Mouse (Mus musculus): Measurements from ENCODE around the gene Tasp1. TPM values are rescaled to one million over a fixed set of nuclear protein-coding genes. Genes with fewer than 3 reads are reported as not detected.
"Not testable (repeated sequence)": the region's sequence is repeated elsewhere in the genome, so short reads cannot be mapped to it uniquely, and the experiment has no call there.

Gene Tasp1
- 10 to 100 TPM in 1 of 2 experiments, 1 to 10 TPM in 1; 9.5 to 11.1 TPM for total RNA-seq (2021)
- long read RNA-seq, experiment 1, partial matches to known transcripts = 7 of 15 reads
- long read RNA-seq, experiment 1, other reads (novel, unspliced or antisense) = 4 of 15 reads
- long read RNA-seq, experiment 2, transcript Tasp1-201 (14 exons, 2,480 nt) = major isoform, 5 of 15 reads
- long read RNA-seq, experiment 2, partial matches to known transcripts = 5 of 15 reads
- long read RNA-seq, experiment 2, other reads (novel, unspliced or antisense) = 4 of 15 reads

DNA sequence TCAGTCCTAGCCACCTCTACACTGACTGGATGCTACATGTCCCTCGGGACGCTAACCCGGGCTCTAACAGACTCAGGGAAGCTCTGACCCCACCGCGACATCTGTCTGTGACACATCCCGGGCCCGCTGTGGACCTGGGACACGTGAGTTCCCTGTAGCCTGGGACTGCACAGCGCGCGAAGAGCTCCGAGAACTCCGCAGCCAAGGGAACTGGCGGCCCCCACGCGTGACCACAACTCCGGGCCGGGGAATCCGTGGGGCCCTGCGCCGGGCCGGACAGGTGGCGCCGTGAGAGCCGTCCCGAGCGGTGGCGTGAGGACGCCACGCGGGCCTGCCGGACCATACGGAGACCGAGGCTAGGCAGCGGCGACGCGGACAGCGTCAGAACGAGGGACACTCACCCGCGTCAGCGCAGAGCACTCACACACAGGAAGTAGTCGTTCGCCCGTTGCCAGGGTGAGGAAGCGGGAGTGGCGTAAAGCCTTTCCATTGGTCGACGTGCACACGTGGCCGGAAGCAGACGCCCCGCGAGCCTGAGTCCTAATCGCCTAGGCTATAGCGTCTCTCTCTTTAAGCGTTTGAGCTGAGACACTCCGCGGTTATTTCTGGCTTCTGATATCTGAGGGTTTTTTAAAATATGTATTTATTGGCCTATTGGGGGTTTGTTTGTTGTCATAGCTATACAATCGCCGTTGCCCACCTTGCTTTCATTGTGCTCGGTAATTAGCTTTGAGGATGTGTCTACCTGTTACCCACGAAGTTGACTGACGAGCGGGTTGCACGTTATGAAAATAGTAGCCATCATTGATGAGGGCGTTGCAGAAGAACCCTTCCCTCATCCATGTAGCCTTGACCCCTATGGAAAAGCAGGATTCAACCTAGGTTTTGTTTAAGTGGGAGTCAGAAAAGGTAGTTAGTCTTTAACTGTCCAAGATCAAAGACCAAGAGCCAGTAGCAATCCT, at the start of gene Tasp1:
Gene Tasp1, minus strand, starts transcription at position 453 of the 962 bp plus-strand sequence.
- peak; percentile 95 for DNase-seq

DNA sequence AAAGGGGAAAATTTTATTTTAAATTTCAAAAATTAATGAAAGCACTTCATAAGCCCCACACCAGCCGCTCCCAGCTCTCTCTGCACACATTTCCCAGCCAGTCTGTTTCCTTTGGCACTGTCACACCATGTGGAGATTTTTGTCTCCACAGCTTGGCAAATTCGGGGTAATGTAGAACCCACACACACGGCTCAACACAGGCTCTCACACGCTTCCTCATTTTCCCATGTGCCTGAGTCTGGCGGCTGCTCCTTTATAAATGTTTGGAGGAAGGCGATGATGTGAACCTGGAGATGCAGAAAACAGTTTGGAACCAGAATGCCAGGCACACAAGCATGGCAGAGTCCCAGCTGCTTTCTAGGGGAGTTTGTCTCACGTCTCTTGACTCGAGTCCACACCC, 47.2 kb upstream of the Tasp1 start:
- DNase-seq = no peak

DNA sequence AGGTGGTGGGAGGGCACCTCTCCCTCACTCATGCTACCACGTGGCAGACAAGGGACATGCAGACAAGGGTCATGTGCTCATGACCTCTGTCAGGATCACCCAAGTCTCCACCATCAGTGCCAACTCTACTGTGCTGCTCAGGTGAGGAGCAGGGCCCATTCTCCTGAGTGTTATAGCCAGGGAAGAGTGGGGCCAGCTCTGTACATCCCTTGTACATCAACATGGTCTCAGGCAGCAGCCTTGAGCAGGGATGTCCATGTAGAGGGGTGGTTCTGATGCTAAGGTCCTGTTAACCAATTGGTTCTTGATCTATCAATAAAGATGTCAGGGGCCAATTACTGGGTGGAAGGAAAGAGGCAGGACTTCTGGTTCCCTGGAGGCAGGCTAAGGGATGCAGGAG, 42.3 kb upstream of the Tasp1 start:
- no peak for DNase-seq

DNA sequence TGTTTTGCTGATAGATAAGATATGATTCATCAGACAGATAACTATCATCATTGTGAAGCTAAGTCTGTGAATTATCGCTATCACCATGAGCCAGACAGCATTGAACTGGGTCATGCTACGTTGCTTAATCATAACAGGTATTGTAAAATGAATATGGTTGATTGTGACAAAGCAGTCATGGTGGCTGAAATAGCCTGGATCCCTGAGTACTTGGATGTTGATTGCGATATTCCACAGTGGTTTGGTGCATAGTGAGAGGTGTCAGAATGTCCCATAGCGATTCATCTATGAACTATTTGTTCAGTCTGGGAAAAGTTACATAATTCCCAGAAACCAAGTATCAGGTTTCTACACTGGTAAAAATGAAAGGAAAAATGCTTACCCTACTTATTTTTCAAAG, 41.0 kb upstream of the Tasp1 start:
- DNase-seq = no peak

DNA sequence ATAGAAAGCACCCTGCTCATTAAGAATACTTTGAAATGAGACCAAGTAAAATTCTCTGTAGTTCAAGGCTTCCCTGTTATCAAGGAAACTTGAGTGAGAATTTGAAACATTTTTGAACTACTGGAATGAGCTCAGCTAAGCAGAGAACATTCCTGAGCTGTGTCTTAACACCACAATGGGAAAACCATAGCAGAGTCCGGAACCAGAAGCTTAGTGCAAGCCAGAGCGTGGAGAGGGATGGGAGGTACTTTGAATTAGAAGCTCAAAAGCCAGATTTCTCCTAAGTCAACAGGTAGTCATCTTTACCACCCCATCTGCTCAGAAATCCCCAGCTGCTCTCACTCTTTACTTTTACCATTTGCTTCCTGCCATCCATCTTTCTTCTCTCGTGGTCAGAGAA, 38.3 kb upstream of the Tasp1 start:
- DNase-seq = no peak

DNA sequence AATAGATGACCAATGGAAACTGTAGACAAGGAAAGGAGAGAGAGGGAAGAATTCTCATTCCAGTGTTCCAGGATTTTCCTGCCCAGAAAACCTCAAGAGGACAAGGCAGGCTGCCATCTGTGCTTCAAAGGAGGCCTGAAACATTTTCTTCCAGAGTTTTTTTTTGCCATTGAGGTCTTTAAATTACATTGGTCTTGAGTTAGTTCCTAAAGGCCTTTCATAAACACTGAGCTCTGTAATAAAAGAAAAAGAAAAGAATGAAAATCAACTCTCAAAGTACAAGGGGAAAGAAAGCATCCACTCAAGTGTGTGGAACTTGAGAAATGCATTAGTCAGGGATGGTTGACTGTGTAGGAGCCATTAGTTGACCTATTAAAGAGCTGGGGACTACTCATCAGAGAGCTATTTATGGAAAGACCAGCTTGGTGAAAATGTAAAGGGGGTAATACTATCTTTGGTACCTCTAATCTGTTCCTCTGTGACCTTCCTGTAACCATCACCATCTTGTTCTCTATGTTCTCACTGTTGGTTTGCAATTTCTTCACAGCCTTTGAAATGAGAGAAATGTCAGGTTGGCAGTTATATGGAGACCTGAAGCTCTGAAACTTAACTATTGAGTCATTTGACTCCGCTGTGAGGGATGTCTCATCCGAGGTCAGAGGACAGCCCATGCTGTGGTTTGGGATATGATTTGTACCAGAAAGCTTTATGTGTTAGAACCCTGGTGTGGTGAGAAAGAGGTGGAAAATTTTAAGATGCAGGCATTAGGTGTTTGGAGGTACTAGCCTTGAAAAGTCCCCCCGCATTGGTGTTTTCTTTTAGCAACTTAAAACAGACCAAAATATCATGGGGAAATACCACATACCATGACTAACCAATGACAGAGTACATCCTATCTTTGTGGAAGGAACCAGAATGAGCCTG, 34.2 kb upstream of the Tasp1 start:
- DNase-seq = no peak

DNA sequence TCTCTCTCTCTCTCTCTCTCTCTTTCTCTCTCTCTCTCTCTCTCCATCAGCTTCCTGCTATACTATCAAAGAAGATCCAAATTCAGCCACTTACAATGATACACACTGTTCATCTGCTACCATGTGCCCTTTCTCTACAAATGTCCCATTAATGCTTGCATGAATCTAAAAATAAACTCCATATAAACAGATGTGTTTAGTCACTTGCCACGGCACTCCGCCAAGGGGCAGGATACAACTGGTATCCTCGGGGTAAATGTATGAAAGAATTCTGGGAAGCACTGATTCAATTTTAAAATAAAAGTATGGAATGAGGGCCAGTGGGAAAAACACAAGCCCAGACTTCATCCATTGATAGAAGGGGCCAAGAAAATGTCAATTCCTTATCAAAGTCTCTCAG, 33.4 kb upstream of the Tasp1 start:
- no peak for DNase-seq

DNA sequence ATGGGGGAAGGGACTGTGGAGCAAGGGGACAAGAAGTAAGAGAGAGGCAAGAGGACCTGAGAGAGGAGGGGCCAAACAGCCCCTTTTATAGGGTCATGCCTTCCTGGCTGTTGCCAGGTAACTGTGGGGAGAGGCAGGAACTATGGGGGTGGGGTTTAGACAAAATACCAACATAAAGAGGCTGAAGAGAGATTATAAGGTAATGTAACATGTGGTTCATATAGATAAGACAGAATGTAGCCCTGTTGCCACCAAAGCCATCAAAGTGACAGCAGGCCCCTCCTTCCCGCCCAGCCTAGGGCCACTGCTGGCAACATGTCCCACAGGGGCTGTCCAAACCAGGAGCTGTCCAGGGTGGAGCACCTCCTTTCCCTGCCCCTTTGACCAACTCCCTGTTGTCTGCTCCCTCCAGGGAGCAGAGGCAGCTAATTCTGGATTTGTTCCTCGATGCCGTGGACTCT, 30.6 kb upstream of the Tasp1 start:
- no peak for DNase-seq

DNA sequence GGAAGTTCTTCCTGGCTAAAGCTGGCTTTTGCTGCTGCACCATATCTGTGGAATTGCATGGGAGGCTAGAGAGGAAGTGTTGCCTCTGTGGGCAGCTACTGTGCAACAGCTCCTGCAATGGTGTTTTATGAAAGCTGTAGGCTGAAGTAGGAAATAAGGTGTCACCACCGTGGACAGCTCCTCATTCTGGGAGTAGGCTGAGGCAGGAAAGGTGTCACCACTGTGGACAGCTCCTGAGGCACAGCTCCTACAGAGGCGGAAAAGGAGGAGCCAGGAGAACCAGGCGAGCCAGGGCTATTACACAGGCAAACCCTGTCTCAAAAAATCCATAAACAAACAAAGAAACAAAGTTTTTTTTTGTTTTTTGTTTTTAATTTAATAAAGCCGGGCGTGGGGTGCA, 29.4 kb upstream of the Tasp1 start:
- no peak for DNase-seq

DNA sequence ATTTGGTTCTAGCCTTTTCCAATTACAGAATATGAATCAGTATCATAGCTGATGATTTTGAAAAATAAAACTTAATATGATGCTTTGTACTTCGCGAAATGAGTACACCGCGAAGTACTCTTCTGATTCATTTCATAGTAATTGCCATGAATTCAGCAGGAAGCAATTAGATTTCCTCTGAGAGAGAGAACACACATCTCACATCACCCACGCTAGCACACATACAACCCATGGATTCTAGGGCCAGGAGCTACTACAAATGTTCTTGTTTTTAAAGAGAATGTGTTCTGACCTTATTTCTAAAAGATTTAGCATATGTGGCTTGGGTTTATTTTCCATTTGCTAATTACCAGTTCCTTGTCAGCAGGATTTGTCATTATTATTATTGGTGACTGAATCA, 26.8 kb upstream of the Tasp1 start:
- no peak for DNase-seq

DNA sequence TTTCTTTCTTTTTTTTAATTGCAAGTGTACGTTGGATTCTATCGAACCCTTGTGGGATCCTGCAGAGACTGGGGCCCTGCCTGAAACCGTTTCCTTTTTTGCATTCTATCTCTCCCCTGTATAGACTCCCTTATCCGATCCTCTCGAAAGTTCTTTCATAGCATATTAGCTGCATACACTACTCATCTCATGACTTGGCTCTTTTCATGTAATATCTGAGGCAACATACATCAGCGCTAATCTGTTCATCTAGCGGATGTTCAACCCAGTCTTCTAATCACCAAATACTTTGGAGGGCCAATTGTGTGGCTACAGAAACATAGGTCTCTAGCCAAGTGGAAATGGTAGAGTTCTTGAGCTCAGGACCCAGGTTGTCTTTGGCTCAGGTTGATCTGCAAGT, 17.6 kb upstream of the Tasp1 start:
- no peak for DNase-seq

DNA sequence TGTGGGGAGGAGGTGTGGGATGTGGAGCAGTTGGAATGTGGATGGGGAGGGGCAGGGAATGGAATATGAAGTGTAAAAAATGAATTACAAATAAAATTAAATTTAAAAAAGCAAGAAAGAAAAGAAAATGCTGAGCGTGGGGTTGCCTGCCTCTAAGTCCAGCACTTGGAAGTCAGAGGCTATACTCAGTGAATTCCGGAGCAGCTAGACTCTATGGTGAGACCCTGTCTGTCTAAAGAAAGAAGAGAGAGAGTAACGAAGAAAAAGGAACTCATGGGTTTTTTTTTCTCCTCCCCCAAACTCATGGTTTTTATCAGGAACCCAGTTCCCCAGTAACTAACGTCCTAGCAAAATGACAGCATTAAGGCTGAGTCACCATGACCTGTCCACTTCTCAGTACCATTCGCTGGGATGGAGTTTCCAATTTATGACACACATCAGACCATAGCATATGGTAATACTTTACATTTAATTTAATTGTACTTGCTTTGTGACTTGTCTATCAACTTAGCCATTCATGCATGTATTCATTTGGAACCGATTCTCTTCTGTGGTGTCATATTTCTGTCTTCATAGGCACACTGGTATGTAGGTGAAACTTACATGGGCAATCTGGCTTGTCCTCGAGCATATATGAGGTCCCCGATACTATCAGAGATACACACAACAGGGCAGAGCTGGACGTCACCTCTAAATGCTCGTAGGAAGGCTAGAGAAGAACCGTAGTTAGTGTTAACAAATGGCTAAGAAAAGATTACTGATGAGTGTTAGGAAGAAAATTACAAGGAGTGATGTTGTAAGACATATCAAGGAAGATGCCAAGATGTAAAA, 14.4 kb upstream of the Tasp1 start:
- no peak for DNase-seq

DNA sequence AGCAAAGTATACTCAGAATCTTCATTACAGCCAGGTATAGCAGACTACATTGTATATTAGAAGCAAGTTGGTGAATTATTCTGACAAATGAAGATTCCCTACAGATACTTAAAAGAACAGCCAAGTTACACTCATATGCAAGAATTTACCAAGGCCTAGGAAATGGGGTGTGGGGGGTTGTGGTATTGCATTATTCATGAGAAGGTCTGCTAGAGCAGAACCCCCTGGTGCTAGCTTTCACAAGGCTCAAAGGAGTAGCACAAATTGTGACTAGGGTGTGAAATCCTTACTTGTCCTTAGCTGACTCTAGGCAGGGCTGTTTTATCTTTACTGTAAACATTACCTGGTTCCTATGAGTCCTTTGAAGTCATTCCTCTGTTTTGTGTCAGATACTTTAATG, 12.7 kb upstream of the Tasp1 start:
- not testable (repeated sequence) for DNase-seq

DNA sequence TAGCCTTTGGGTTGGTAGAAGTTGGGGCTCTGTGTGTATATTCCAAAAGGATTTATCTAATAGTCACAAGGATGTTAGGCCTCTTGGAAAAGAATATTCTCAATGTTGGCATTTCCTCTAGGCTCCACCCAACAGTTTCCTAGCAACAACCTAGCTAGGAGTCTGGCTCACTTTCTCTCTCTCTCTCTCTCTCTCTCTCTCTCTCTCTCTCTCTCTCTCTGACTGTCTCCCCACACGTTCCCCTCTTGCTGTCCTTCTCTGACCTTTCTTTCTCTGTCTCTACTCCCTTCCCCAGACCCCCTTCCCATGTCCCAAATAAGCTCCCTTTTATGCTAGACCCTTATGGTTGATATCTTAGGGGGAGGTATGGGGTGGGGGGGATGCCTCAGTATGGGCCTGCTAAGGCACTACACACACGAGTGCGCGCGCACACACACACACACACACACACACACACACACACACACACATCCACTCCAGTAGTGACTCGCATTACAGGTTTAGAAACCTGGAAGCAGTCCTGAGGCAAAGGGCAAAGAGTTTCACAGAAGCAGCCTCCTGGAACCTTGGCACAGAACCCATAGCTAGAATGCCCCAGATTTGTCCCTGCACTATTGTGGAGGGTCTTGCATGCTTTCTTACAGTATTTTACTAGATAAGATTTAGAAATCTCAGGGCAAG, 12.1 kb upstream of the Tasp1 start:
- no peak for DNase-seq

DNA sequence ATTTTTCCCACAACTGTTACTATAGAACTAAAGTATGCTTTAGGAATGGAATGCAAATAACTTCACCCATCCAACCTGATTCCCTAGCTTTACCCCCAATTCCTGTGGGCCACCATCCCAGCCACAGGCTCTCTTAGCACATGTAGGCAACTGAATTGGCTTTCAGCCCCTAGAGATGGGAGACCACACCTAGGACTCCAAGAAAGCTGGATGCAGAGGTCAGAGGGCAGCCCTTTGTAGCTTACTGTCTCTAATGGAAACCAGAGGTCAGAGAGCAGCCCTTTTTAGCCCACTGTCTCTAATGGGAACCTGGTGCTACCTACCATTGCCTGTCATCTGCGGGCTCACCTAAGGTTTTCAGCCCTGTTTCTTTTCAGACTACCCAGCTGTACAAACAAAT, 10.9 kb upstream of the Tasp1 start:
- no peak for DNase-seq

DNA sequence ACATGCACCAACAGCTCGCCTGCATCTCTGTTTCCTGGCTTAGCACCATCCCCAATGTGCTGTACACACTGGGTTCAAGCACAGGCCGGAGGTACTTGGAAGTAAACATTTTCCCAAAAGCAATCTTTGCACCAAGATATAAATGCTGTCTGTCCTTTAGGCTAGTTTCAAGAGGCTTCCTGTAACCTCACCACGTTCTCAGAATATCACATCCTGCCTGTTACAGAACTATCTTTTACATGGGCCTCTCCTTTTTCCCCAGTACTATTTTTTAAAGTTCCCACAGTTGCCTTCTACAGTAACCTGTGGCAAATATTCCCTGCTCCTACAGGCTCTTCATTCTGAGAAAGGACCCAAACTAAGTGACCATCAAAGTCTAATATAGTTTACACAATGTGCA, 8.5 kb upstream of the Tasp1 start:
- DNase-seq = no peak

DNA sequence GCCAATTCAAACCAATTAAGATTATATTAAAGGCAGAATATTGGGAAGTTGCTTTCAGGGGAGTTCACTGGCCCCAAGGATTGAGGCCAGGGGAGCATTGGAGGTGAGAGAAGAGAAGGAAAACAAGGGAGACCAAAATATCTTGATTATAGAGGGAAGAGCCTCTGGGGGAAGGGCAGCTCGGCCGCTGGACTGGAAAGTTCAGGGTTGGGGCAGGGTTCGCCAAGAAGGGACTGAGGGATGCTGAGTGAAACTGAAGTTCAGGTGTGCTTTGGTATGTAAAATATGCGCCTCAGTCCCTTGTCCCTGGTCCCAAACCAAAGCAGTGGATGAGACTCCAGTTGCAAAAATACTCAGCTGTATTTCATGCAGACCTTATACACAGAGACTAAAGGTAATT, 911 bp upstream of the Tasp1 start:
- no peak for DNase-seq

DNA sequence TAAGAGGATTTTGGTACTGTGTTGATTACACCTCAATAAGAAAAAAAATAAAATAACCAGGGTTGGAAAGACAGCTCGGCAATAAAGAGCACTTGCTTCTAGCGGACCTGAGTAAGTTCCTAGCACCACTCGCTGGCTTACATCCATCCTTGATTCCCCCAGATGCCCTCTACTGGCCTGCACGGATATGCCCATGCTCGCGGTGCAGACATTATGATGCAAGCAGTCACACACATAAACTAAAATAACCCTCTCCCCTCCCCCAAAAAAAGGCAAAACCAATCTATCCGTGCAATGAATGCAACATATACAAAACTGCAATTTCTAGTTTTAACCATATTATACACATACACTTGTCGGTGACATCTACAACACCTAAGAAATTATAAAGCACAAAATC, 929 bp downstream of the Tasp1 start:
- DNase-seq = no peak

DNA sequence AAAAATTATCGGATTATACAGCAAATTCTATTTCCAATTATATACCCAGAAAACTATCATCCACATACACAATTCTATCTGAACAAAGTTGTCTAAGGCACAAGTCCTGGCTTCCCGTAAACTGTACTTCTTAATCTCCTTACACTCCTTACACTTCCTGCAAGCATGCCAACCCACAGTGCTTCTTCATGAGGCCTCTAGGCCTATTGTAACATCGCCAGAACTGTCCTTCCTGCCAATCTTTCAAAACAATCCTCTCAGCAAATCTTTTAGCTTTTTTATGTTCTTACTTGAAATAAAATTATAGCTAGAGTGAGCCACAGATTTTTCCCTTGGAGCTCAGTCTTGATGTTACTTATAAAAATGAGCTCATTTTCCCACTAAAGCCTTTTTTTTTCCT, 5.1 kb downstream of the Tasp1 start:
- no peak for DNase-seq

DNA sequence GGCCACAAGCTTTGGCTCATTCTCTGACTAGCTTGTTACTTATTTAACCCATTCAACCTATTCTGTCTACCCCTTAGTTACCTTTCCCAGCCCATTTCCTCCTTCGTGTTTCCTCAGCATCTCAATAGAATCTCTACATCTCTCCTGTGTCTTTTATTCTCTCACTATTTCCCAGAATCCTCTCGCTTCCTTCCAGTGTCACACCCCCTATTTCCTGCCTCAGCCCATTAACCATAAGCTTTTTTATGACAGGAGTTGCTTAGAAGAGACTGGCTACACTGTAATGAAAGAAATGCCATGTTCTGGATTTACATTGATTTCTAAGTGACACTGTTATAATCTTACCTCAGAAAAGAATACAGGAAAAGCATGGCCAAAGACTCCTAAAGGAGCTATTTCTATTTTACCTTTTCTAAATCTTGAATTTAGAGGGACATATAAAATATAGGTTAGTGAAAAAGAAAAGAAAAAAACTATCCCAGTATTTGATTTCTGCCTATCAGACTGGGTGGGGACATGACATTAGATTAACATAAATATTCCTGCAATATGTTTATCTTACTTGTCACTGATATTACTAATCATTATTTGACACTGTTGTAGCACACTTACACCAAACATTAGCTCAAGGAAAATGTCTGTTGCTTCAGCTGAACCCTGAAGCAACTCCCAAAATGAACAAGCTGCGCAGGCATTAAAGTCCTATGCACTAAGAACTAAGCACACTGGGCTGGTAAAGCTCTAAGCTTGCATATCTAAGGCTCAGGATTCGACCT, 6.3 kb downstream of the Tasp1 start:
- no peak for DNase-seq
